Mouse (Mus musculus) CH12F3 (cell line): ENCODE measurements around the gene Dtd2.

Experiments used
- in situ Hi-C: fragments of 300-500 bp; cut with MboI; formaldehyde crosslinking; loops from 2 replicates; pipeline ENCODE4 v1.14.3; 2020; ENCODE audit warnings: low sequenced_read_pairs

The Dtd2 gene

DNA sequence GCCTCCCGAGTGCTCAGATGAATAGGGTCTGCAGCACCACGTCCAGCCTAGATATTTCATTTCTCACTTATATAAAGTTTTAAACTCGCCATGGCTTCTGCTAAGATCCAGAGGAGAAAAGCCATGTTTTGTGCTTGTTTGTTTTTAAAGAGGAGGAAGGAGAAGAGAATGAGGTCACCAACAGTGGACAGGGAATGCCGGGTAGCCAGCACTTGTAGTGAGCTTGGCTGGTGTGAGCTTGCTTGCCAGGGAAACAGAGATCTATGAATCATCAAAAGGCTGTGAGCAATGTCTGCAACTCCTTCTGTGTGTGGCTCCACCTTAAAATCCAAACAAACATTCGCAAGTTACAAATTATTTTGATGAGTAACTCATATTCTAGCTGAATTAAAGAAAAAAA, 17.8 kb downstream of the Dtd2 start:
- in situ Hi-C loops = loop anchor here (25.0 kb wide), 1 partner anchor 601 kb away; the partner anchor contains the start of gene Scfd1

DNA sequence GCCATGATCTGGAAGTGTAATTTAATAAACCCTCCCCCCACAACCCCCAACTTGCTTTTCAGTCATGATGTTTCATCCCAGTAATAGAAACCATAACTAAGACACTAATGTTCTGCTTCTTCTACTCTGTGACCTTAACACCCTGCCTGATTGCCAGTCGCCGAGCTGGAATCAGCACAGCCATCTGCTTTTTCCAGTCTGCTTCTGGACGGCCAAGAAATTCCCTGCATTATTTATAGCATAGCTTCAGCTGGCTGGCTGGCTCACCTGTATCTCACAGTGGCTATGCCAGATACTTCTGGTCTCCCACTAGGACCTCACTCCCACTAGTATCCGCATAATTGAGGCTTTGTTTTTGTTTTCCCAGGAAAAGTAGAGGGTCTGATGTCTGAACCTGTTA, 20.5 kb downstream of the Dtd2 start:
- in situ Hi-C loops = loop anchor here (25.0 kb wide), 1 partner anchor 599 kb away; the partner anchor contains the start of gene Scfd1

DNA sequence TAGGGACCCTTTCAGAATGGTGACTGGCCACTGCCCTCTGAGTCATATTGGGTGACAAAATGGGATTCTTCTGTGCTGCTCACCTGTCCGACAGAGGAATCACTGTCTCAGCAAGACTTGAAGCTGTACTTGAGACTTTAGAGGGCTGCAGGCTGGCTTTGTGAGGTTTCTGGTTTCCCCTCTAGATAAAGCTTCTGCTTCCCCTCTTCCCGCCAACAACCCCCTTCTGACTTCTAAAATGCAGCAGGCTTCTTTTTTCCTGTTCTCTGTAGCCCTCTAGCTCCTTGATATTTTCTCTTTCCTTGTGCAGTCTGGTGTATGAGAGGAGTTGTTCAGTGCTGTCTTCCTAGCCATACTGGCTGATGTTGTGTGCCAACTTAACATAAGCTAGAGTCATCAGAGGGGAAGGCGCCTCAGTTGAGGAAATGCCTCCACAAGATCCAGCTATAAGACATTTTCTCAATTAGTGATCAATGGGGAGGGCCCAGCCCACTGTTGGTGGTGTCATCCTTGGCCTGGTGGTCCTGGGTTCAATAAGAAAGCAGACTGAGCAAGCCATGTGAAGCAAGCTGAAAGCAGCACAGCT, 21.0 kb downstream of the Dtd2 start:
- in situ Hi-C loops = loop anchor here (25.0 kb wide), 1 partner anchor 598 kb away; the partner anchor contains the start of gene Scfd1

DNA sequence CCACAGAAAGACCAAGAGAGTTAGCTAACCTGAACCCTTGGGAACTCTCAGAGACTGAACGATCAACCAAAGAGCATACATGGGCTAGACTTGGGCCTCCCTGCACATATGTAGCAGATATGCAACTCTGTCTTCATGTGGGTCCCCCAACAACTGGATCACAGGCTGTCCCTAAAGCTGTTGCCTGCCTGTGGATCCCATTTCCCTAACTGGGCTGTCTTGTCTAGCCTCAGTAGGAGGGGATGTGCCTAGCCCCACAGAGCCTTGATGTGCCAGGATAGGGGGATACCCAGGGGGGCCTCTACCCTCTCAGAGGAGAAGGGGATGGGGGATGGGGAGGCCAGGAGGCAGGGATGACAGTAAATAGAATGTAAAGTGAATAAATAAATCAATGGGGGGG, 22.7 kb downstream of the Dtd2 start:
- in situ Hi-C loops = loop anchor here (25.0 kb wide), 1 partner anchor 596 kb away; the partner anchor contains the start of gene Scfd1

DNA sequence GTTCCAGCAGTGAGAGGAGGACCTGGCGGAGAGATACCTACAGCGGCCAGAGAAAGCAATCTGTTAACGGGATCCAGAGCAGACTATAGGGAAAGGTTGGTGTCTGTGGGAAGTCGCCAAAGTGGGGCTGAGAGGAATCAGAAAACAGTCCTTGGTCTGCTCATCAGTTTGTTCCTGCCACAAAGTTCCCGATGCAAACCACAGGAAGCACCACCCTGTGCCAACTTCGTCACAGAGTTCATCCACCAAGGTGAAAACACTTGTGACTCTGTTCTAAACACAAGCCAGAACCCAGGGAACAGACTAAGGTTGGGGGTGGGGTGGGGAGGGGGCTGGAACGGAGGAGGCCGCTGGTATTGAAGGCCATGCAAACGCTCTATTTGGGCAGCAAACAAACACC, 29.8 kb downstream of the Dtd2 start:
- in situ Hi-C loops = loop anchor here (25.0 kb wide), 1 partner anchor 589 kb away; the partner anchor contains the start of gene Scfd1

DNA sequence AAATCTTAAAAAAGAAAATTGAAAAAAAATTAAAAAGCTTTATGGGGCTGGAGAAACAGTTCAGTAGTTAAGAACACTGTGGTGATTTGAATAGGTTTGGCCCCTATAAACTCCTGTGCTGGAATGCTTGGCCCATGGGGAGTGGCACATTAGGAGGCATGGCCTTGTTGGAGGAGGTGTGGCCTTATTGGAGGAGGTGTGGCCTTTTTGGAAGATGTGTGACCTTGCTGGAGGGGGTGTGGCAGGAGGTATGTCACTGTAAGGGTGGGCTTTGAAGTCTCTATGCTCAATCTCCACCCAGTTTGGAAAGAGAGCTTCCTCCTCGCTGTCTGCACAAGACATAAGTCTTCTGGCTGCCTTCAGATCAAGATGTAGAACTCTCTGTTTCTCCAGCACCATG, 31.9 kb downstream of the Dtd2 start:
- in situ Hi-C loops = no loop called here

DNA sequence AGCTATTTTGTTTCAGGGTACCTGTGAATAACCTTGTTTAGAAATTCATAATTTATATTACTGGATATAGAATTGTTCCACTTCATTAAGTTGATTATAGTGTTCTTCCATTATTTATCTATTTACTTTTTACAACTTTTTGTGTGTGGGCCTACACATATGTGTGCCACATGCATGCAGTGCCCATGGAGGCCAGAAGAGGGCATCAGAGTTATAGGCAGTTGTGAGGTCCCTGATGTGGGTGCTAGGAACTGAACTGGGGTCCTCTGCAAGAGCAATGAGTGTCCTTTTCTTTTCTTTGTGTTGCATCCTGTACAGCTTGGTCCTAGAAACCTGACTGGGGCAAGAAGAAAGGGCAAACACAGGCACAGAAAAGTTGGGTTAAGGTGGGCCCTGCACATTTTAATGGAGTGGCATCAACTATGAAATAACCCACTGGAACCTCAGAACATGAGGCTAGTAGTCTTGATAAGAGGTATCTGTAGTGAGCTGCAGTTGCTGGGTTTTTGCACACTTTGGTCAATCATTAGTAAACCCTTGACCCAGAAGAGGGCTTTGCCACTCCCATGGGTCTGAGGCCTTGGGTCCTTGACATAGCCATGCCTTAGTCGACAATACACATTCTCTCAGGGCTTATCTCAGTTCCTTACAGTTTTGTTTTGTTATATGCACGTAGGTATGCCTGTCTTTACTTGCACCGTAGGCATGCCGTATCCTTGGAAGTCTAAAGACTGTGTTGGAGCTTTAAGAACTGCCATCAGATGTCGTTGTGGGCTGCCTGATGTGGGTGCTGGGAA, 33.8 kb downstream of the Dtd2 start:
- in situ Hi-C loops = no loop called here

DNA sequence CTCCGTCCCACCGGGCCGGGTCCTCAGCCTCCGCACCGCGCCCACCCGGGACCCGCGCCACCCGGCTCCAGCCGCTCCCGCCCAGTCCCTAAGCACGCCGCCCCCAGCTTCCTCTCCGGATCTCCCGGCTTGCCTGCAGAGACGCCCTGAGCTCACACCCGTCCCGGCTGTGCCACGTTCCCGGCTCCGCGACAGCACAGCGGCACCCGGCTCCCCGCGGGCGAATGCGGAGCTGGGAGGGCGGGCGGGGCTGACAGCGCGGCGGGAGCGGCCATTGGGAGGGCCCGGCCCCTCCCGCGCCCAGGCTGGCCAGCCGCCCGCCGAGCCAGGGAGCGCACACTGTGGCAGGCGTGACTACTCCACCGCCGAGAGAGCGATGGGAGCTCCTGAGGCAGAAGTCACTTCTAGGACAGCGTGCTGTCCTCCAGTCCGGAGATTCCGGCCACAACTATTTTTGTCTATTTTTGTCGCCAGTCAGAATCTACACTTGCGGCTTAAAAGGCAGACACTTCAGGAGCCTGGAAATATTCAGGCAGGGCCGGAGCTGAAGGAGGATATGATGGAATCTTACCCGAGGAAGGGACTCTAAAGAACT, 35.1 kb downstream of the Dtd2 start, which contains the start of gene Heatr5a:
Gene Heatr5a, minus strand, starts transcription at position 252 of the 595 bp plus-strand sequence.
- in situ Hi-C loops = no loop called here

DNA sequence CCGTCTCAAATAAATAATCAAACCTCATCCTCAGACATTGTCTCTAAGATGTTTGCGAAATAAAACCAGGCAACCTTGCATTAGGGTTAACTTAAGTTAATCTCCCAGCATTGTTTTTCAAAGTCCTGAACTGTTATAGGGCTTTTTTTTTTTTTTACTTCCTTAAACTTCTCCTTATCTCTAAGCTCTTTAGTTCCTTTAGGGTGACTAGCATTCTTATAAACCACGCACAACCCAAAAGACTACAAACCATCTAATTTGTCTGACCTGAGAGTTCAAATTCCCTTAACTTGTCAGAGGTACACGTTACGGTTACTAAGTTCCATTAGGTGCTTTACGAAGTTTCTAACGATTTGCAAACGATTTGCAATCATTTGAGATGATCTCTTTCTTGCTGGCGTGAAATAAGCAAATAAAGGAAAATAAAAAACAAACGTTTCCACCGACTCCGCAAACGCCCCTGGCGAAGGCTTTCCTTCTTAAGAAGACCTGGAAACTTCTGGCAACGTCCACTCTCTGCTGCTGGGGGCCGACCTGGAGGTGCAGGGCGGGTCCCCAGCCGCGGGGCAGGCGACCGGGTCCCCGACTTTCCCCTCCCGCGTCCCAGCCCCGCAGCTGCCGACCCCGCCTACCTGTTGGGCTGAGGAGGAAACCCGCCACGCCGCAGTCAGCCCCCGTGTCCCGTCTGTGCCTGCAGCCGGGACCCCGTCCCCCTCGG, 35.8 kb downstream of the Dtd2 start:
- in situ Hi-C loops = no loop called here

DNA sequence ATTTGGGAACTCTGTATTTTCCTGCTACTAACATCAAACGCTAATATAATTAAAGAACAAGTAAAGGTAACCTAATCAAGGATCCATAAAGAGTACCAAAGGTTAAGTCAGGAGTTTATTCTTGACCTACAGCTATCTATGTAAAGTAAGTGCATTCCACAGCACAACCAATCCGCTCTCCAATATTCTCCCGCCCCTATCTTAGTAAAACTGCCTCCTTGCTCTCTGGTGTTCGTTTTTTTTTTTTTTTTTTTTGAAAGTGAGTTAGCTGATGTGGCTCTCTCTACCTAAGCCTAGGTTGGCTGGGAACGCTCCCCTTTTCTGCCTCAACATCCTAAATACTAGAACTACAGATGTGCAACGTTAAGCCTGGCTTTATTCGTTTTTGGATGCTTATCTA, 36.4 kb downstream of the Dtd2 start:
- in situ Hi-C loops = no loop called here

DNA sequence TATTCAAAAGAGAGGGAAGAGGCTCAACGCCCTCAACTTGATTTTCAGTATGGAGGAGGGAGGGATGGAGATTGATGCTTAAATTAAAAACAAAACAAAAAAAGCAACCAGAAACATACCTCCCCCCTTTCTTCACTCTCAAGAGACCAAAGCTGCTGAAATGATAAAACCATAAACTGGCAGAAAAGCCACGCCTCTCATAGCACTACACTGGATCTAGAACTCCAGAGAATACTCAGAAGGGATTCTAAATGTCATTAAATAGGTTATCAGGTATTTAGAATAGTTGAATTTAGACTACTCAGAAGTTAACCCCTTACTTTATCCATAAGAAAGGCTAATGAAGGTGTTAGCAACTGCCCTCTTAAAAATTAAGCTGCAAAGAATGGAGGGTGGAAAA, 37.2 kb downstream of the Dtd2 start:
- in situ Hi-C loops = no loop called here

DNA sequence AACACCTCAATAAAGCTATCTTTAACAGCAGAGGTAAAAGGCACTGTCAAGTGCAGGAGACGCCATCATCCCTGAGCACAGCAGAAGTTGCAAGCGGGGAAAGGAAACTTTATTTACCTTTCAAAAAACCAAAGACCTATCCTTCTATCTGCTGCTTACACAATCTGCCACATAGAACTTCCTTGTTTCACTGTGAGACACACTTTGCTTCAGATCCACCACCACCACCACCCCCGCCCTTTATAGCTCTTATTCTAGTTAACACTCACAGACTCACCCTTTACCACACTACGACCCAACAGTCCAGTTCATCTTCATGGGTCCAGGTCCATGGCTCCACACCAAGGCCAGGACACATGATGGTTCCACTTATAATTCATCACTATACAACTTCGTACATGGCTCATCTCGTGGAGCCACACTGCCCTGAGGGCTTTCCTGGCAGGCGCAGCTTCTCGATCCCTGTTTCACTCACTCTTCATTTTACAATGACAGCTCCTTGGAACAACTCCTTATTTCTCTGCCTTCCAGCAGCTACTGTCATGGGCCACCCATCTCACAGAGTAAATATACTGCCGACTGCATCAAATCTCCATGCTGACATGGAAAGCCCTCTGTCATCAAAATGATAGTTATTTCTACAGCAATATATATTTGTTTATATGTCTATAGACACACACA, 38.2 kb downstream of the Dtd2 start:
- in situ Hi-C loops = no loop called here

DNA sequence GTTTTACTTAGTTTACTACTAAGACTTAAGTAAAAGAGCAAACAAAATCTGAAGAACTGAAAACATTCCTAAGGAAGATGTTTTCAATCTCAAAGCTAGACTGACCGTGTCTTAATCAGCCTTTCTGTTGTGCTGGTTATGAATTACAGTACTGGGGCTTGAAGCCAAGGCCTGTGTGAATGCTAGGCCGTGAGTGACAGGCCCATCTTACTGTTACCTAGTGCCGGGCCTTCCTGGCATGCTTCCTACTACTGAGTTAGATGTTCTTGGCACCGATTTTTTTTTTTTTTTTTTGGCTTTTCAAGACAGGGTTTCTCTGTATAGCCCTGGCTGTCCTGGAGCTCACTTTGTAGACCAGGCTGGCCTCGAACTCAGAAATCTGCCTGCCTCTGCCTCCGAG, 48.7 kb downstream of the Dtd2 start:
- in situ Hi-C loops = no loop called here

DNA sequence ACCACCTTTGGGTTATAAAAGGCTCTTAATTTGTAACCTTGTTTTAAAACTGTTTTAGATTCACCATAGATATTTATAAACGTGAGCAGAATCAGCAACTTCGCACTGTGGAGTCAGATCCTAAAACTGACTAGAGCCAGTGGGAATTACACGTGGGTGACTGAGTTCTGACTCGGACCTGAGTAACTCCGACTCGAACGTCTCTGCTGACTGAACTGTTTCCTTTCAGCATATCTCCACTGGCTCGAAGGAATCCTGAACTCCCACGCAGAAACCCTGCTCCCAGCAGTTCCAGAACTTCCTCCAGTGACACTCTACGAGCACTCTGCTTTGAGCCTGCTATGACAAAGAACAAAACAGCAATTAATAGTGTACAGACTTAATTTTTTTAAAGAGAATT, 54.0 kb downstream of the Dtd2 start:
- in situ Hi-C loops = no loop called here

DNA sequence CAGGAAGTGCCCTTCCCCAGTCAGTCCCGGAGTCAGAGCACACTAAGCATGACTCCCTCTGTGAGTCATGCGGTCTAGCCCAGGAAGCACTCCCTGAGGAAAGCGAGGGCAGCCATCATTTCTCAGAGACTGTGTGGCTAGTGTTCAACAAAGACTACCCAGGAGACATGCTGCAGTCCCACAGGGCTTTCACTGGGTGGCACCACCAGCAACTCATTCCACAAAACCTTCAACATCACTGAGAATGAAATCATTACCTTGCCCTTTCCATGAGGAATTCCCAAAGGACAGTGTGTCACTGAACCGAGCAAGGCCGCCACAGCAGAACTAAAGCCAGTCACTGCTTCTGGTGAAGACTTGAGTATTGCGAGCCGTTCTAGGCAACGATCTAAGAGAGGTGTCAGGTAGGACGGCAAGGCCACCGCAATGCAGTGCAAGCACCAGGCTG, 58.8 kb downstream of the Dtd2 start:
- in situ Hi-C loops = no loop called here

DNA sequence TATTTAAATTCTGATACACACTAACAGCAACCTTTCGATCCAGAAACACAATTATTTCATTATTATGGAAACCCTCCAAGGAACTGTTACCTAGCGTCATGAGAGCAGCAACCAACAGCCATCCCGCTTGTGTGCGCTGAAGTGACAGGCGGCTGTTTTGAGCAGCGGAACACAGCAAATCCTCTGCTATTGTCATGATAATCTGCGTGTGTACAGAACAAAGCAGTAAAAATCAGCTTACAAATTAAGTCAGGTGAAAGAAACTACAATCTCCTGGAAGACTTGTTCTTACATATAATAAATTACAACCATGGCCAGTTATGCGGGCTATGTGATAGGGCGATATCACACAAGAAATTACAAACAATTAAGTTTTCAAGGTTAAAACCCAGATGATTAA, 61.0 kb downstream of the Dtd2 start:
- in situ Hi-C loops = no loop called here

DNA sequence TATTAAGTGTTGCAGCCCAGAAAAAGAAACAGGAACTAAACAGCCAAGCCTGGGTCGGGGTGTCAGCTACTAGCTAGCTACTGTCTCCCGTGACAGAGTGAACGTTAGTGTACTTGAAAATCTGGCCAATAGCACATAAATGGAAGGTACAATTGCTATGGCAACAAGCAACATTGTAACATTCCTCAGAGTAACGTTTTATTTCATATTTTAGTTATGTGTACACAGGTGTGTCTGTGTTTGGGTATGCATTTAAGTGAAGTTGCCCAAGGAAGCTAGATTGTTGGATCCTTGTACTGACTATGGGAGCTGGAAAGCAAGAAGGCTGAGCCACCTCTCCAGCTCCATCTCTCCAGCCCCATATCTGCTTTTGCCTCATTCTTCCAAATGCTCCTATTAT, 66.5 kb downstream of the Dtd2 start:
- in situ Hi-C loops = no loop called here
